Mouse (Mus musculus): ENCODE measurements around the gene Ap1s1. TPM values are rescaled to one million over a fixed set of nuclear protein-coding genes. Genes with fewer than 3 reads are reported as not detected.

The Ap1s1 gene
- polyA plus RNA-seq, 1 experiment from 2014 or later = 257 TPM

GRCm38 (mm10) chr5:137076191-137076930 lies 30.4 kb upstream of the Ap1s1 start:
- WGBS = 54% methylated on average over 12 of the region's 12 CpGs

GRCm38 (mm10) chr5:137075726-137076125 lies 29.8 kb upstream of the Ap1s1 start:
- Histone ChIP-seq H3K36me3 (no peaks in the 10 kb centered on the region), H3K27me3 (no peaks in the 10 kb centered on the region; the same call in 1 of the 2 replicates), H3K9me3 (no peaks in the 10 kb centered on the region), H3K9ac (replicated peaks) (no peak overlapping the region), H3K4me2 (replicated peaks) (no peak overlapping the region), H3K27ac (replicated peaks) (no peak overlapping the region), H3K4me3 (no peak overlapping the region), H3K4me1 (peaks cover 11% of the 10 kb centered on the region)
- 72% methylated on average over 6 of the region's 6 CpGs for WGBS
- ATAC-seq (replicated peaks) = no peak

More at GRCm38 (mm10) chr5:137076191-137076930, 30.4 kb upstream of the Ap1s1 start:
- H3K27me3 ChIP-seq = no peaks in the 10 kb centered on the region; the same call in 1 of the 2 replicates
- peaks cover 11% of the 10 kb centered on the region for H3K4me1 ChIP-seq
- no peak overlapping the region for H3K4me2 ChIP-seq (replicated peaks)
- no peak overlapping the region for H3K4me3 ChIP-seq
- no peak overlapping the region for H3K27ac ChIP-seq (replicated peaks)
- H3K9me3 ChIP-seq = no peaks in the 10 kb centered on the region
- no peak overlapping the region for H3K9ac ChIP-seq (replicated peaks)
- ATAC-seq (replicated peaks) = no peak
- H3K36me3 ChIP-seq = no peaks in the 10 kb centered on the region

GRCm38 (mm10) chr5:137074191-137074651 lies 28.3 kb upstream of the Ap1s1 start:
- no peak overlapping the region for H3K4me2 ChIP-seq (replicated peaks)
- H3K9ac ChIP-seq (replicated peaks) = no peak overlapping the region
- H3K4me3 ChIP-seq = no peak overlapping the region
- no peak overlapping the region for H3K27ac ChIP-seq (replicated peaks)
- no peaks in the 10 kb centered on the region; the same call in 1 of the 2 replicates for H3K27me3 ChIP-seq
- peaks cover 11% of the 10 kb centered on the region for H3K4me1 ChIP-seq
- H3K9me3 ChIP-seq = no peaks in the 10 kb centered on the region
- 36% methylated on average over 6 of the region's 6 CpGs for WGBS
- no peak for ATAC-seq (replicated peaks)
- no peaks in the 10 kb centered on the region for H3K36me3 ChIP-seq

GRCm38 (mm10) chr5:137073141-137073540 lies 27.2 kb upstream of the Ap1s1 start:
- peaks cover 11% of the 10 kb centered on the region for H3K4me1 ChIP-seq
- H3K9me3 ChIP-seq = no peaks in the 10 kb centered on the region
- H3K4me3 ChIP-seq = no peak overlapping the region
- ATAC-seq (replicated peaks) = no peak
- no peaks in the 10 kb centered on the region; the same call in 1 of the 2 replicates for H3K27me3 ChIP-seq
- H3K9ac ChIP-seq (replicated peaks) = no peak overlapping the region
- H3K4me2 ChIP-seq (replicated peaks) = no peak overlapping the region
- H3K27ac ChIP-seq (replicated peaks) = no peak overlapping the region
- no peaks in the 10 kb centered on the region for H3K36me3 ChIP-seq
- WGBS = 94% methylated on average over 8 of the region's 8 CpGs

- Histone ChIP-seq H3K9me3 (no peaks in the 10 kb centered on the region), H3K27me3 (no peaks in the 10 kb centered on the region; the same call in 1 of the 2 replicates), H3K36me3 (no peaks in the 10 kb centered on the region), H3K4me1 (peaks cover 11% of the 10 kb centered on the region), H3K4me3 (peak within 1 kb of the TSS; percentile 24), H3K9ac (replicated peaks) (no peak within 1 kb of the TSS), H3K27ac (replicated peaks) (peak within 1 kb of the TSS; percentile 16; the same call in 1 of the 2 replicates), H3K4me2 (replicated peaks) (peak within 1 kb of the TSS; percentile 41)
- ATAC-seq (replicated peaks) = peak; percentile 82
- WGBS = 17% methylated on average over 23 of the region's 23 CpGs
Measured at GRCm38 (mm10) chr5:137072079-137072960, 26.4 kb upstream of the Ap1s1 start, which contains the start of gene Serpine1. Gene Serpine1, minus strand, starts transcription at chr5:137072268.

GRCm38 (mm10) chr5:137070881-137071605 lies 25.1 kb upstream of the Ap1s1 start:
- no peaks in the 10 kb centered on the region for H3K36me3 ChIP-seq
- WGBS = 85% methylated on average over 19 of the region's 19 CpGs
- H3K9me3 ChIP-seq = no peaks in the 10 kb centered on the region
- no peak overlapping the region for H3K4me2 ChIP-seq (replicated peaks)
- no peak overlapping the region for H3K4me3 ChIP-seq
- H3K27ac ChIP-seq (replicated peaks) = no peak overlapping the region
- no peaks in the 10 kb centered on the region; the same call in 1 of the 2 replicates for H3K27me3 ChIP-seq
- H3K9ac ChIP-seq (replicated peaks) = no peak overlapping the region
- ATAC-seq (replicated peaks) = no peak
- peaks cover 11% of the 10 kb centered on the region for H3K4me1 ChIP-seq

GRCm38 (mm10) chr5:137068711-137069110 lies 22.8 kb upstream of the Ap1s1 start:
- H3K4me3 ChIP-seq = no peak overlapping the region
- ATAC-seq (replicated peaks) = no peak
- 66% methylated on average over 4 of the region's 4 CpGs for WGBS

GRCm38 (mm10) chr5:137065923-137066322 lies 20.0 kb upstream of the Ap1s1 start:
- H3K9ac ChIP-seq (replicated peaks) = no peak overlapping the region
- no peaks in the 10 kb centered on the region for H3K9me3 ChIP-seq
- no peak overlapping the region for H3K27ac ChIP-seq (replicated peaks)
- no peaks in the 10 kb centered on the region for H3K36me3 ChIP-seq
- 77% methylated on average over 8 of the region's 8 CpGs for WGBS
- H3K4me3 ChIP-seq = no peak overlapping the region
- no peaks in the 10 kb centered on the region for H3K27me3 ChIP-seq
- no peak overlapping the region for H3K4me2 ChIP-seq (replicated peaks)
- ATAC-seq (replicated peaks) = no peak
- H3K4me1 ChIP-seq = no peaks in the 10 kb centered on the region

More at GRCm38 (mm10) chr5:137068711-137069110, 22.8 kb upstream of the Ap1s1 start:
- Histone ChIP-seq H3K4me2 (replicated peaks) (no peak overlapping the region), H3K4me1 (peaks cover 7% of the 10 kb centered on the region; the same call in 1 of the 2 replicates), H3K36me3 (no peaks in the 10 kb centered on the region), H3K27ac (replicated peaks) (no peak overlapping the region), H3K27me3 (no peaks in the 10 kb centered on the region; the same call in 1 of the 2 replicates), H3K9me3 (no peaks in the 10 kb centered on the region), H3K9ac (replicated peaks) (no peak overlapping the region)

GRCm38 (mm10) chr5:137065454-137065853 lies 19.5 kb upstream of the Ap1s1 start:
- WGBS = 58% methylated on average over 6 of the region's 6 CpGs

GRCm38 (mm10) chr5:137062601-137063000 lies 16.7 kb upstream of the Ap1s1 start:
- WGBS = 90% methylated on average over 5 of the region's 5 CpGs
- no peak for ATAC-seq (replicated peaks)
- Histone ChIP-seq H3K27me3 (no peaks in the 10 kb centered on the region), H3K9me3 (no peaks in the 10 kb centered on the region), H3K4me2 (replicated peaks) (no peak overlapping the region), H3K4me1 (no peaks in the 10 kb centered on the region), H3K9ac (replicated peaks) (no peak overlapping the region), H3K36me3 (no peaks in the 10 kb centered on the region), H3K4me3 (no peak overlapping the region), H3K27ac (replicated peaks) (no peak overlapping the region)

More at GRCm38 (mm10) chr5:137065454-137065853, 19.5 kb upstream of the Ap1s1 start:
- Histone ChIP-seq H3K27me3 (no peaks in the 10 kb centered on the region), H3K4me3 (no peak overlapping the region), H3K9me3 (no peaks in the 10 kb centered on the region), H3K4me1 (no peaks in the 10 kb centered on the region), H3K9ac (replicated peaks) (no peak overlapping the region), H3K4me2 (replicated peaks) (no peak overlapping the region), H3K36me3 (no peaks in the 10 kb centered on the region), H3K27ac (replicated peaks) (no peak overlapping the region)
- ATAC-seq (replicated peaks) = no peak

- no peak for ATAC-seq (replicated peaks)
- H3K4me2 ChIP-seq (replicated peaks) = no peak overlapping the region
- WGBS = 27% methylated on average over 11 of the region's 12 CpGs
- no peak overlapping the region for H3K9ac ChIP-seq (replicated peaks)
- no peak overlapping the region for H3K27ac ChIP-seq (replicated peaks)
- H3K4me3 ChIP-seq = no peak overlapping the region
- no peaks in the 10 kb centered on the region for H3K9me3 ChIP-seq
- H3K4me1 ChIP-seq = no peaks in the 10 kb centered on the region
- no peaks in the 10 kb centered on the region for H3K27me3 ChIP-seq
- no peaks in the 10 kb centered on the region for H3K36me3 ChIP-seq
Measured at GRCm38 (mm10) chr5:137061809-137062481, 16.0 kb upstream of the Ap1s1 start.

All from forebrain, embryonic 15.5 days (tissue).